Mouse (Mus musculus) midbrain, embryonic 12.5 days (tissue): Measurements from ENCODE around the gene Exoc7. TPM values are rescaled to one million over a fixed set of nuclear protein-coding genes. Genes with fewer than 3 reads are reported as not detected.

Experiments
- ATAC-seq: fragments of 200-750 bp; cut with Nextera tagmentation; 2 replicates; pipeline ENCODE4 v1.8.0; 2017; ENCODE audit warnings: low read depth, moderate TSS enrichment, moderate library complexity; ENCODE audit not compliant: low FRiP score
- H3K27ac ChIP-seq: fragments of 300-500 bp; sonication (generic); replicated peaks from 2 replicates; pipeline ENCODE4 v1.5.1; 2016; ENCODE audit warnings: mild to moderate bottlenecking
- H3K27me3 ChIP-seq: fragments of 300-500 bp; sonication (generic); 2 replicates; pipeline ENCODE4 v1.6.1; 2016; ENCODE audit warnings: mild to moderate bottlenecking
- H3K36me3 ChIP-seq: fragments of 300-500 bp; sonication (generic); 2 replicates; pipeline ENCODE4 v1.6.1; 2016
- H3K4me1 ChIP-seq: fragments of 300-500 bp; sonication (generic); 2 replicates; pipeline ENCODE4 v1.6.1; 2016
- H3K4me2 ChIP-seq: fragments of 300-500 bp; sonication (generic); replicated peaks from 2 replicates; pipeline ENCODE4 v1.6.1; 2016; ENCODE audit warnings: mild to moderate bottlenecking, moderate library complexity
- H3K4me3 ChIP-seq: fragments of 300-500 bp; sonication (generic); 2 replicates; pipeline ENCODE4 v1.5.1; 2016; ENCODE audit warnings: mild to moderate bottlenecking
- H3K9ac ChIP-seq: fragments of 300-500 bp; sonication (generic); replicated peaks from 2 replicates; pipeline ENCODE4 v1.6.1; 2016; ENCODE audit warnings: mild to moderate bottlenecking, moderate library complexity
- H3K9me3 ChIP-seq: fragments of 300-500 bp; sonication (generic); 2 replicates; pipeline ENCODE4 v1.6.1; 2016; ENCODE audit warnings: mild to moderate bottlenecking
- WGBS: fragments of 180-500 bp; shearing (Covaris S2); methylation state at CpG from one replicate; pipeline ENCODE4 v1.1.7; 2016; 5-methylcytosine and 5-hydroxymethylcytosine counted together
- polyA plus RNA-seq: library from polyadenylated mRNA; unstranded; fragments of >200 nt; fragmentation: Nextera tagmentation; extraction: Ambion mirVana; gene quantifications from 2 replicates; pipeline ENCODE4 v1.2.1, GENCODE M21; 2016

Gene Exoc7
- polyA plus RNA-seq, 1 experiment from 2014 or later: 83.5 TPM

DNA sequence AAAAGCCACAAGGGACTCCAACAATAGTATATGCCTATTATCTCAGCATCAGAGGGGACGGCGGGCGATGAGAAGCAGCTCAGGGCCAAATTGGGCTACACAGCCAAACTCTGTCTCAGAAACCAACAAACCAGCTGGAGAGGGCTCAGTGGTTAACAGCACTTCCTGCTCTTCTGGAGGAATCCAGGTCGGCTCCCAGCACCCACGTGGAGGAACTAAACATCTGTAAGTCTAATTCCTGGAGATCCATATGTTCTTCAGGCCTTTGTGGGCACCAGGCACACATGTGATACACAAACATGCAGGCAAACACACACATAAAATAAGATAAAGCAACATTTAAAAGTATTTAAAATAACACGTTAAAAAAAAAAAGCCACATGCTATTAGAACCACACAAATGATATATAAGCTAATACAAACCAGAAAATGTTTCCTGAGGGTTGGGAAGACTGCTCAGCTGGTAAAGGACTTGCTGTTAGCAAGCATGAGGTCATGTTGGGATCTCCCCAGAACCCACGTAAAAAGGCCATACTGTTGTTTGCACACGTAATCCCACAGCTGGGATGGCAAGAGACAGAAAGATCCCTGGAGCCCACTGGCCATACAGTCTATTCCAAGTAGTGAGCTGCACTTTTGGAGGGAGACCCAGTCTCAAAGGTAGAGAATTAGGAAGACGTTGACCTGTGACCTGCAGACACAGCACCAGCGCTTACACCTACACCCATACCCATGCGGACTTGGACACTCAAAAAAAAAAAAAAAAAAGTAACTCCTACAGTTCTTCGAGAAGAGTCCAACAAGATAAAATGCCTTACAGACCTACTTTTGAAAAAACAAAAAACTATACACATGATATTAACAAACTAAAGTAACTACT is 34.2 kb downstream of the Exoc7 start:
- Histone ChIP-seq H3K4me3 (peak overlapping the region; percentile 88), H3K9me3 (no peaks in the 10 kb centered on the region), H3K4me1 (peaks cover 24% of the 10 kb centered on the region), H3K36me3 (peaks cover 33% of the 10 kb centered on the region), H3K4me2 (peak overlapping the region; percentile 98), H3K27ac (no peak overlapping the region), H3K9ac (peak overlapping the region; percentile 81), H3K27me3 (no peaks in the 10 kb centered on the region)
- ATAC-seq: no peak
- 60% methylated on average over 12 of the region's 12 CpGs for WGBS

DNA sequence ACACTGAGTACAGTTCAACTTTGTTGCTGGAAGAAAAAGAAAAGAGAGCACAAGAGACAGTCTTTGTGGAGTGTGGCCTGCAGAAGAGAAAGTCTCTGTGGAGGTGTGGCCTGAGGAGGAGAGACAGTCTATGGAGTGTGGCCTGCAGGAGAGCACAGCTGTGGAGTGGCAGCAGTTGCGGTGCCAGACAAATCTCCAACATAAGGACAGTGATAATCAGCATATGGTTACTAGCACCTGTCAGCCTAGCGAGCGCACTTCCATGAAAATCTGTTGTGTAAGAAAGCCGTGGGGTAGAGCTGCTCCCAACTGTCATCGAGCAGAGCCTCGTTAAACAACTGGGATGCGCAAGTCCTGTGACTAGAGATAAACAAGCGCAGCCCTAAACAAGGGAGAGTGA is 37.5 kb downstream of the Exoc7 start:
- Histone ChIP-seq H3K27ac (no peak overlapping the region), H3K9me3 (no peaks in the 10 kb centered on the region), H3K27me3 (no peaks in the 10 kb centered on the region), H3K4me1 (peaks cover 21% of the 10 kb centered on the region), H3K4me3 (no peak overlapping the region), H3K4me2 (no peak overlapping the region), H3K36me3 (peaks cover 64% of the 10 kb centered on the region), H3K9ac (no peak overlapping the region)
- ATAC-seq: no peak
- 98% methylated on average over 8 of the region's 8 CpGs for WGBS

DNA sequence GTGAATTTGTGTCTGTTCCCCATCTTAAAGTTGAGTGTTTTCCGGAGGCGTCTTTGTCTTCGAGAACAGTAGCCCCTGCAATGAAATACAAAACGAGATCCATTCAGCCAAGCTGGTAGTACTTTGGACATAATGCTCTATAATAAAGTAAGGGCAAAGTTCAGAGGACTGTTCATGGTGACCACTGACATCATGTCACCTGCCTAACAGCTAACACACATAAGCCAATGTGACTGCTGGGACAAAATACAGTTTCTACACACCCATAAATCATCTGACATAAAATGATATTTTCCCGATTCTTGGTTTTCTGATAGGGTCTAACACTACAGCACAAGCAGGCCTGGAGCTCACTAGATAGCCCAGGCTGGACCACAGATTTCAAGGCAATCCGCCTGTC is 38.7 kb downstream of the Exoc7 start:
- Histone ChIP-seq H3K9ac (no peak overlapping the region), H3K36me3 (peaks cover 77% of the 10 kb centered on the region), H3K27me3 (no peaks in the 10 kb centered on the region), H3K4me3 (no peak overlapping the region), H3K4me1 (peaks cover 17% of the 10 kb centered on the region), H3K4me2 (no peak overlapping the region), H3K27ac (no peak overlapping the region), H3K9me3 (no peaks in the 10 kb centered on the region)
- 94% methylated on average over 6 of the region's 6 CpGs for WGBS
- no peak for ATAC-seq

- 87% methylated on average over 8 of the region's 8 CpGs for WGBS
- Histone ChIP-seq H3K36me3 (peaks cover 83% of the 10 kb centered on the region), H3K27ac (no peak overlapping the region), H3K4me1 (peaks cover 10% of the 10 kb centered on the region), H3K9me3 (no peaks in the 10 kb centered on the region), H3K4me3 (no peak overlapping the region), H3K4me2 (no peak overlapping the region), H3K9ac (no peak overlapping the region), H3K27me3 (no peaks in the 10 kb centered on the region)
- ATAC-seq: no peak
Measured at GRCm38 (mm10) chr11:116267637-116268036, 39.4 kb downstream of the Exoc7 start.

DNA sequence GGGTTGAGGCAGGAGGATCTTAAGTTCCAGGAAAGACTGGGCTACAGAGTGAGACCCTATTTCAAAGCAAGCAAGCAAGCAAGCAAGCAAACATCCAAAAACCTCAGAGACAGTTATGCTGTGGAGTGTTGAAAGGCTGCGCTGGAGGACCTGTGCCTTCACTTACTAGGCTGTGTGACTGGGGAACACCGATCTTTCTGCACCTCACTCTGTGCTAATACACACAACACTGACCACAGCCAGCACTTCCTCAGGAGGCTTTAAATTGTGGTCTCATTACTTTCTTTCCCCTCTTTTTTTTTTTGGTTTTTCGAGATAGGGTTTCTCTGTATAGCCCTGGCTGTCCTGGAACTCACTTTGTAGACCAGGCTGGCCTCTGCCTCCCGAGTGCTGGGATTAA is 41.2 kb downstream of the Exoc7 start:
- H3K27ac ChIP-seq: no peak overlapping the region
- WGBS: 89% methylated on average over 4 of the region's 4 CpGs
- no peaks in the 10 kb centered on the region for H3K4me1 ChIP-seq
- no peaks in the 10 kb centered on the region for H3K9me3 ChIP-seq
- H3K9ac ChIP-seq: no peak overlapping the region
- H3K36me3 ChIP-seq: peaks cover 95% of the 10 kb centered on the region
- H3K27me3 ChIP-seq: no peaks in the 10 kb centered on the region
- no peak for ATAC-seq
- no peak overlapping the region for H3K4me3 ChIP-seq
- H3K4me2 ChIP-seq: no peak overlapping the region

DNA sequence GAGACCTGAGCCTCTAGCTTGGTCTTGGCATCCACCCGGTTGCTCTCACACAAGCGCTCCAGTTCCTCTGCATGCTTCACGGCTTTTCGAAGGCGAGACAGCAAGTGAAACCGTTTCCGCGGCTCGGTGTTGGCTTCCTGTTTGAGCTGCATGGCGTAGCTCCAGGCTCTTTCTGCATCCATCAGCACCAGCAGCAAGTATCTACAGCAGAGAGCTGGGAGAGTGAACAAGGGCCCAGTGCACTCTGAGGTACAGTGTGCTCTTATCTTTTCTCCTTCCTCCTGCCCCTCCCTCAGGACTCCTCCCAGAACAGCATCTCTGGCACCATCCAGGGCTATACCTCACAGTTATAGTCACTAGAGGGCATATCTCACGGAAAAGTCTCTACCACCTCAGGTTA is 41.7 kb downstream of the Exoc7 start:
- no peak overlapping the region for H3K4me2 ChIP-seq
- ATAC-seq: no peak
- peaks cover 96% of the 10 kb centered on the region for H3K36me3 ChIP-seq
- no peak overlapping the region for H3K27ac ChIP-seq
- H3K9ac ChIP-seq: no peak overlapping the region
- H3K4me3 ChIP-seq: no peak overlapping the region
- no peaks in the 10 kb centered on the region for H3K27me3 ChIP-seq
- H3K4me1 ChIP-seq: no peaks in the 10 kb centered on the region
- WGBS: 93% methylated on average over 11 of the region's 11 CpGs
- H3K9me3 ChIP-seq: no peaks in the 10 kb centered on the region

DNA sequence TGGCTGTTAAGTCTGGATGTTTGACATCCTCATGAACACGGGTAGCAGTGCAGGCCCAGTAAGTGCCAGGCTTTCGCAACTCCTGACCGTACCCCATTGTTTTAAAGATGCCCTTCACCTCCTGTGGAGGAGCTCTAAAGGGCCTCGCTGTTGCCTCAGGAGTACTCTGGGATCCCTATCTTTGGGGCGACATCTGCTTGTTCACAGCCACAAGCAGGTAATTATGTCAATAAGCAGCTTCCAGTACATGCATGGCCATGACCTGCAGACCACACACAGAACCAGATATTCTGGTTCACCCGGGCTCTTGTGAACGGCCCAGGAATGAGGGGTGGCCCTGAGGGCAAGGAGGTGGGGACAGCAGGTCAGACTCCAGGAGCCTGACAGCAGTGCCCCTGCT is 46.8 kb downstream of the Exoc7 start:
- 97% methylated on average over 7 of the region's 7 CpGs for WGBS
- ATAC-seq: no peak
- Histone ChIP-seq H3K9ac (no peak overlapping the region), H3K27ac (no peak overlapping the region), H3K27me3 (no peaks in the 10 kb centered on the region), H3K36me3 (peaks cover 94% of the 10 kb centered on the region), H3K9me3 (no peaks in the 10 kb centered on the region), H3K4me1 (no peaks in the 10 kb centered on the region), H3K4me2 (no peak overlapping the region), H3K4me3 (no peak overlapping the region)

DNA sequence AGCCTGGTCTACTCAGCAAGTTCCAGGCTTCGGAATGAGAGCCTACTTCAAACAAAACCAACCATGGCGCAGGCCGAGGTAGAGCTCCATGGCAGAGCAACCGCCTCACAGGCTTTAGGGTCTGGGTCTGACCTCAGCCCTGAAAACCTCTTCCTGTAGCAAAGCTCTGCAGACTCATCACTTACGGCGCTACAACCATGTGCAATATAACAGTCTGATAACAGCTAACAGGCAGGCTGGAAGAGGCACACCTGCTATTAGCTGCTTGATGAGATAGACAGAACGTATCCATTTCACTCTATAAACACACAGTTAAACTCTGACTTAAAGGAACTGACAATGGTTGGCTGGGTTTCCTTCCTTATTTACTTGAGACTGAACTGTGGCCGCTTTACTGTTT is 47.6 kb downstream of the Exoc7 start:
- H3K4me3 ChIP-seq: no peak overlapping the region
- H3K9me3 ChIP-seq: no peaks in the 10 kb centered on the region
- H3K27me3 ChIP-seq: no peaks in the 10 kb centered on the region
- ATAC-seq: no peak
- peaks cover 96% of the 10 kb centered on the region for H3K36me3 ChIP-seq
- no peak overlapping the region for H3K27ac ChIP-seq
- H3K9ac ChIP-seq: no peak overlapping the region
- no peaks in the 10 kb centered on the region for H3K4me1 ChIP-seq
- no peak overlapping the region for H3K4me2 ChIP-seq
- WGBS: 97% methylated on average over 8 of the region's 8 CpGs

DNA sequence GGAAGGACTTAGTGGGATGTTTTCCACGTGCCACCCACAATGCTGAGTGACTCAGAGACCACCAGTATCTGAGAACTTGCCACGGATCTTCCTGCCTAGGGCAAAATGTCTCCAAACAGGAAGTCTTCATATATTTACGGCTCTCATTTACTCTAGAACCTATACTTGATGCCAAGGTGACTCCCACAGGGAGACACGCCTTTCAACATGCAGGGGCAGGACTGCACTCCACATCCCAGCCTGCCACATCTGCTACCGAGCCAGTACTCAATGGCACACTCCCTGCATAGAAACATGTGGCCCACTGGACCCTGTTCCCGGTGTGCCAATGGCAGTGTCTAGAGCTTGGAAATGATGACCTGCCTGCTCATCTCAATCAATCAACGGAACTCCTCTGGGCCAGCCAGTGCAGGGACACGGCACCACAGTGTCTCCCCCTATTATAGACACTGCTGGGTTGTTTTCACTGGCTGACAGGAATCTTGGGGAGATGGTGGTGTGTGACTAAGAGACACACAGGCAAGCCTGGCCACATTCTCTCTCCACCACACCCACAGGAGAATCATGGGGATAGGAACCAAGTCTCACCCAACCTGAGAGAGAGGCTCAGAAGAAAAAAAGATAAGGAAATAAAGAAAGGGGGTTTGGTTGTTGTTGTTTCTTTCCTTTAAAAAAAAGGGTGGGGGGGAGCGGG is 50.9 kb downstream of the Exoc7 start:
- Histone ChIP-seq H3K27me3 (no peaks in the 10 kb centered on the region), H3K27ac (no peak overlapping the region), H3K36me3 (peaks cover 93% of the 10 kb centered on the region), H3K9me3 (no peaks in the 10 kb centered on the region), H3K4me3 (no peak overlapping the region), H3K4me1 (no peaks in the 10 kb centered on the region), H3K9ac (no peak overlapping the region), H3K4me2 (no peak overlapping the region)
- 93% methylated on average over 9 of the region's 9 CpGs for WGBS
- ATAC-seq: no peak

DNA sequence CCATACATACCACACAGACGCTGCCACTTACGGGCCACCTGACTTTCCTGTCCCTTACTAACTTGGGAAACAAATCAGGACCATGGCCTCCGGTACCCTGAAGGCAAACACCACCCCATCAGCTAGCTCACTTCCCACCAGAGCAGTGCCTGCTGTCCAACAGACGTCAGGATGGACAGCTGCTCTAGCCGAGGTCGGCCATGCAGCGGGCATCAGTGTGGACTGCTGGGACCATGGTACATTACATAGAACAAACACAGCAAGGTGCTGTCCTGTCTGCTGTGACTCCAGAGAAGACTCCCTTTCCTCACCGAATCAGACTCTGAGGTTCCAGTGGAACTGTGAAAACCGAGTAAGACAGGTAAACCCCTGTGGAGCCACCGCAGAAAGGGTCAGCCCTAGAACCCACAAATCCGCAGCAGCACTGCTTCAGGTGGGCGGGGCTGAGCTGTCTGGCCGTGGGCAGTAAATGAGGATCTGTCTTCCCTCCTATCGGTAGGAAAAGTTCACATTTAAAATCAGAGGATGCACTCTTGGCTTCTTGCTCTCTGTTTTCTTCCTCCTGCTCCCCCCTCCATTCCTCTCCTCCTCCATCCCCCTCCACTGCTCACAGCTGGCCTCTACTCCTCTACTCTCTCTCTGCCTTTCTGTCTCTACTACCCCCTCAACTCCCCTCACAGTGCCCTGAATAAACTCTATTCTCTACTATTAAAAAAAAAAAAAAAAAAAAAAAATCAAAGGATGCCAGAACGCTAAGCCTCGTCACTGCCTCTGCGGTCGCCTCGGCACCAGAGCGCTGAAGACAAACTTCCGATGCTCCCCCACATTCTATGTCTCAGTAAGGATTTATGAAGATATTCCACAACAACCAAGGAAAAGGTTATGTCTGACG is 51.7 kb downstream of the Exoc7 start:
- Histone ChIP-seq H3K27me3 (no peaks in the 10 kb centered on the region), H3K4me1 (no peaks in the 10 kb centered on the region), H3K9ac (no peak overlapping the region), H3K4me3 (no peak overlapping the region), H3K27ac (no peak overlapping the region), H3K36me3 (peaks cover 93% of the 10 kb centered on the region), H3K9me3 (no peaks in the 10 kb centered on the region), H3K4me2 (no peak overlapping the region)
- 89% methylated on average over 22 of the region's 22 CpGs for WGBS
- no peak for ATAC-seq

DNA sequence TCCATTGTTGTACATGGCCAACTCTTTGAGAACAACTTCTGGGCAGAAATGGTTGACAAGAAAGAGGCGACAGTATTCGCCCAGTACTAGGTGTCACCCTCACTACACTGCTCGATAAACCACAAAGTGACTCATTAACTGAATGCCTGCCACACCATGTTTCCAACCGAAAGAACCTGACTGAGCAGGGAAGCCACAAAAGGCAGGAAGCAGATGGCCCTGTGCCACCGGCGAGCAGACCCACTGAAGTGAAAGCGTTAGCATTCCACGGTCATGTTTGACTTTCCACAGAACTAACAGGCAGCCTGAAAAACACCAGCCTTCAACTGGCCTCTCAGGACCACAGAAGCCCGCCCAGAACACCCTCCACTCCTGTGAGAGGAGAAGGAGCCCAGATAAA is 52.4 kb downstream of the Exoc7 start:
- 95% methylated on average over 9 of the region's 9 CpGs for WGBS
- no peaks in the 10 kb centered on the region for H3K9me3 ChIP-seq

More for the DNA sequence above, 52.4 kb downstream of the Exoc7 start:
- Histone ChIP-seq H3K4me2 (no peak overlapping the region), H3K4me1 (no peaks in the 10 kb centered on the region), H3K27me3 (no peaks in the 10 kb centered on the region), H3K27ac (no peak overlapping the region), H3K9ac (no peak overlapping the region), H3K36me3 (peaks cover 93% of the 10 kb centered on the region), H3K4me3 (no peak overlapping the region)
- ATAC-seq: no peak
